Mouse (Mus musculus): Measurements from ENCODE around the gene Ptprm.

Gene Ptprm

GRCm38 (mm10) chr17:67354451-67355011, at the start of gene Ptprm:
Ptprm (minus strand) TSS chr17:67354457.
- peak; percentile 63 for DNase-seq (ENCODE audit: low spot score)

- no peak for DNase-seq (ENCODE audit: low spot score)
Observed at GRCm38 (mm10) chr17:67396205-67396604, 41.9 kb upstream of the Ptprm start.

- no peak for DNase-seq (ENCODE audit: low spot score)
Observed at GRCm38 (mm10) chr17:67390851-67391250, 36.6 kb upstream of the Ptprm start.

- DNase-seq (ENCODE audit: low spot score) = no peak
Observed at GRCm38 (mm10) chr17:67388171-67388570, 33.9 kb upstream of the Ptprm start.

- no peak for DNase-seq (ENCODE audit: low spot score)
Observed at GRCm38 (mm10) chr17:67385286-67385685, 31.0 kb upstream of the Ptprm start.

- DNase-seq (ENCODE audit: low spot score) = no peak
Observed at GRCm38 (mm10) chr17:67383635-67384034, 29.4 kb upstream of the Ptprm start.

- no peak for DNase-seq (ENCODE audit: low spot score)
Observed at GRCm38 (mm10) chr17:67381618-67382017, 27.4 kb upstream of the Ptprm start.

GRCm38 (mm10) chr17:67367866-67368265, 13.6 kb upstream of the Ptprm start:
- no peak for DNase-seq (ENCODE audit: low spot score)

GRCm38 (mm10) chr17:67364491-67364890, 10.2 kb upstream of the Ptprm start:
- no peak for DNase-seq (ENCODE audit: low spot score)

GRCm38 (mm10) chr17:67363377-67364070, 9.3 kb upstream of the Ptprm start:
- no peak for DNase-seq (ENCODE audit: low spot score)

GRCm38 (mm10) chr17:67362131-67362530, 7.9 kb upstream of the Ptprm start:
- no peak for DNase-seq (ENCODE audit: low spot score)

- no peak for DNase-seq (ENCODE audit: low spot score)
Observed at GRCm38 (mm10) chr17:67360606-67361005, 6.3 kb upstream of the Ptprm start.

GRCm38 (mm10) chr17:67359578-67359977, 5.3 kb upstream of the Ptprm start:
- DNase-seq (ENCODE audit: low spot score) = no peak

- no peak for DNase-seq (ENCODE audit: low spot score)
Observed at GRCm38 (mm10) chr17:67358541-67358940, 4.3 kb upstream of the Ptprm start.

GRCm38 (mm10) chr17:67357191-67357590, 2.9 kb upstream of the Ptprm start:
- DNase-seq (ENCODE audit: low spot score) = no peak

- no peak for DNase-seq (ENCODE audit: low spot score)
Observed at GRCm38 (mm10) chr17:67355251-67355650, 994 bp upstream of the Ptprm start.

GRCm38 (mm10) chr17:67353796-67354450, 334 bp downstream of the Ptprm start:
- DNase-seq (ENCODE audit: low spot score) = no peak

GRCm38 (mm10) chr17:67352956-67353795, 1.1 kb downstream of the Ptprm start:
- no peak for DNase-seq (ENCODE audit: low spot score)

- DNase-seq (ENCODE audit: low spot score) = no peak
Observed at GRCm38 (mm10) chr17:67351423-67351822, 2.8 kb downstream of the Ptprm start.

GRCm38 (mm10) chr17:67350536-67350935, 3.7 kb downstream of the Ptprm start:
- no peak for DNase-seq (ENCODE audit: low spot score)

- no peak for DNase-seq (ENCODE audit: low spot score)
Observed at GRCm38 (mm10) chr17:67349594-67349993, 4.7 kb downstream of the Ptprm start.

GRCm38 (mm10) chr17:67346921-67347320, 7.3 kb downstream of the Ptprm start:
- no peak for DNase-seq (ENCODE audit: low spot score)
